Mouse (Mus musculus) forebrain, embryonic 11.5 days (tissue): ENCODE data around the gene Incenp. TPM values are rescaled to one million over a fixed set of nuclear protein-coding genes. Genes with fewer than 3 reads are reported as not detected.
"Not testable (repeated sequence)": the region's sequence is repeated elsewhere in the genome, so short reads cannot be mapped to it uniquely, and the experiment has no call there.

ENCODE experiments used
- ATAC-seq: fragments of 200-750 bp; cut with Nextera tagmentation; replicated peaks from 2 replicates; pipeline ENCODE4 v1.8.0; 2017; ENCODE audit warnings: moderate TSS enrichment; ENCODE audit not compliant: low FRiP score
- DNase-seq: peaks from one replicate; pipeline ENCODE4 v3.0.0-alpha.2; 2017; ENCODE audit warnings: low spot score
- H3K27ac ChIP-seq: fragments of 300-500 bp; sonication (generic); 2 replicates; pipeline ENCODE4 v1.5.1; 2014; ENCODE audit warnings: low read depth, low read length
- H3K27me3 ChIP-seq: fragments of 300-500 bp; sonication (generic); 2 replicates; pipeline ENCODE4 v1.6.1; 2014; ENCODE audit warnings: mild to moderate bottlenecking, low read length, mixed read lengths; ENCODE audit not compliant: control insufficient read depth, insufficient read depth
- H3K36me3 ChIP-seq: fragments of 300-500 bp; sonication (generic); 2 replicates; pipeline ENCODE4 v1.6.1; 2014; ENCODE audit warnings: mild to moderate bottlenecking, low read length, moderate library complexity, mixed read lengths; ENCODE audit not compliant: control insufficient read depth, insufficient read depth
- H3K4me1 ChIP-seq: fragments of 300-500 bp; sonication (generic); replicated peaks from 2 replicates; pipeline ENCODE4 v1.6.1; 2014; ENCODE audit warnings: low read length, mixed read lengths; ENCODE audit not compliant: control insufficient read depth, insufficient read depth
- H3K4me2 ChIP-seq: fragments of 300-500 bp; sonication (generic); 2 replicates; pipeline ENCODE4 v1.6.1; 2014; ENCODE audit warnings: low read depth, mild to moderate bottlenecking, low read length, moderate library complexity, mixed read lengths; ENCODE audit not compliant: severe bottlenecking
- H3K4me3 ChIP-seq: fragments of 300-500 bp; sonication (generic); 2 replicates; pipeline ENCODE4 v1.5.1; 2014; ENCODE audit warnings: low read depth, low read length
- H3K9ac ChIP-seq: fragments of 300-500 bp; sonication (generic); 2 replicates; pipeline ENCODE4 v1.6.1; 2014; ENCODE audit warnings: low read length
- H3K9me3 ChIP-seq: fragments of 300-500 bp; sonication (generic); 2 replicates; pipeline ENCODE4 v1.6.1; 2016; ENCODE audit warnings: low read length, mixed read lengths; ENCODE audit not compliant: control insufficient read depth
- WGBS: fragments of 180-500 bp; shearing (Covaris S2); extraction: QIAGEN DNeasy Blood & Tissue Kit; methylation state at CpG from one replicate; pipeline ENCODE4 v1.1.7; 2014; 5-methylcytosine and 5-hydroxymethylcytosine counted together
- polyA plus RNA-seq: library from polyadenylated mRNA; unstranded; fragments of >200 nt; fragmentation: Nextera tagmentation; extraction: Ambion mirVana; gene quantifications from 2 replicates; pipeline ENCODE4 v1.2.1, GENCODE M21; 2014

The Incenp gene
- polyA plus RNA-seq, 1 experiment from 2014 or later = 133 TPM

GRCm38 (mm10) chr19:9878186-9878835 lies 21.0 kb downstream of the Incenp start:
- ATAC-seq = no peak
- Histone ChIP-seq H3K27me3 (no peaks in the 10 kb centered on the region), H3K4me1 (no peaks in the 10 kb centered on the region), H3K36me3 (peaks cover 49% of the 10 kb centered on the region), H3K4me3 (no peak overlapping the region), H3K9ac (no peak overlapping the region), H3K9me3 (no peaks in the 10 kb centered on the region), H3K27ac (no peak overlapping the region), H3K4me2 (no peak overlapping the region)
- 95% methylated on average over 20 of the region's 20 CpGs for WGBS
- DNase-seq = no peak

GRCm38 (mm10) chr19:9865466-9865865 lies 33.9 kb downstream of the Incenp start:
- H3K4me3 ChIP-seq = no peak overlapping the region
- ATAC-seq (no peak), DNase-seq (no peak)
- H3K36me3 ChIP-seq = no peaks in the 10 kb centered on the region
- H3K9me3 ChIP-seq = no peaks in the 10 kb centered on the region
- H3K4me1 ChIP-seq = no peaks in the 10 kb centered on the region
- no peaks in the 10 kb centered on the region for H3K27me3 ChIP-seq
- H3K4me2 ChIP-seq = no peak overlapping the region
- H3K27ac ChIP-seq = no peak overlapping the region
- no peak overlapping the region for H3K9ac ChIP-seq

GRCm38 (mm10) chr19:9864856-9865255 lies 34.5 kb downstream of the Incenp start:
- 87% methylated on average over 1 of the region's 1 CpGs for WGBS
- Histone ChIP-seq H3K9me3 (no peaks in the 10 kb centered on the region), H3K27ac (no peak overlapping the region), H3K4me2 (no peak overlapping the region), H3K4me1 (no peaks in the 10 kb centered on the region), H3K36me3 (no peaks in the 10 kb centered on the region), H3K4me3 (no peak overlapping the region), H3K27me3 (no peaks in the 10 kb centered on the region), H3K9ac (no peak overlapping the region)
- no peak for DNase-seq
- no peak for ATAC-seq

- not testable (repeated sequence) for H3K4me3 ChIP-seq, H3K4me2 ChIP-seq, H3K9ac ChIP-seq, H3K27ac ChIP-seq, H3K9me3 ChIP-seq, DNase-seq, H3K36me3 ChIP-seq, H3K4me1 ChIP-seq, H3K27me3 ChIP-seq, ATAC-seq
- WGBS = 77% methylated on average over 2 of the region's 3 CpGs
Observed at GRCm38 (mm10) chr19:9860821-9861220, 38.5 kb downstream of the Incenp start.

GRCm38 (mm10) chr19:9849368-9850075 lies 49.8 kb downstream of the Incenp start:
- not testable (repeated sequence) for H3K36me3 ChIP-seq, ATAC-seq

GRCm38 (mm10) chr19:9847262-9847661 lies 52.1 kb downstream of the Incenp start, which contains the start of gene Scgb2a2:
Scgb2a2 (plus strand) TSS chr19:9847562.
- DNase-seq (no peak), ATAC-seq (no peak)
- Histone ChIP-seq H3K27me3 (no peaks in the 10 kb centered on the region), H3K4me1 (no peaks in the 10 kb centered on the region), H3K4me3 (no peak within 1 kb of the TSS), H3K9ac (no peak within 1 kb of the TSS), H3K9me3 (no peaks in the 10 kb centered on the region), H3K36me3 (no peaks in the 10 kb centered on the region), H3K27ac (no peak within 1 kb of the TSS), H3K4me2 (no peak within 1 kb of the TSS)
- WGBS = 88% methylated on average over 2 of the region's 2 CpGs

More at GRCm38 (mm10) chr19:9849368-9850075, 49.8 kb downstream of the Incenp start:
- WGBS = 62% methylated on average over 3 of the region's 3 CpGs
- H3K4me2 ChIP-seq, H3K4me1 ChIP-seq, H3K4me3 ChIP-seq, H3K27me3 ChIP-seq, H3K27ac ChIP-seq, H3K9me3 ChIP-seq, H3K9ac ChIP-seq, DNase-seq: not testable (repeated sequence)

- no peak for DNase-seq
- no peaks in the 10 kb centered on the region for H3K9me3 ChIP-seq
- peak; percentile 70 for ATAC-seq
- no peaks in the 10 kb centered on the region for H3K36me3 ChIP-seq
- no peak overlapping the region for H3K9ac ChIP-seq
- no peak overlapping the region for H3K4me2 ChIP-seq
- H3K4me3 ChIP-seq = no peak overlapping the region
- H3K4me1 ChIP-seq = no peaks in the 10 kb centered on the region
- WGBS = 65% methylated on average over 2 of the region's 2 CpGs
- no peak overlapping the region for H3K27ac ChIP-seq
- no peaks in the 10 kb centered on the region for H3K27me3 ChIP-seq
Observed at GRCm38 (mm10) chr19:9837341-9837715, 62.0 kb downstream of the Incenp start.

GRCm38 (mm10) chr19:9836581-9837340 lies 62.6 kb downstream of the Incenp start:
- 11% methylated on average over 18 of the region's 21 CpGs for WGBS
- H3K27ac ChIP-seq = not testable (repeated sequence)

More at GRCm38 (mm10) chr19:9836581-9837340, 62.6 kb downstream of the Incenp start:
- H3K4me2 ChIP-seq = peak overlapping the region; percentile 33; the same call in 1 of the 2 replicates
- not testable (repeated sequence) for H3K27me3 ChIP-seq, H3K9me3 ChIP-seq, H3K4me1 ChIP-seq, H3K9ac ChIP-seq, DNase-seq, H3K36me3 ChIP-seq
- peak overlapping the region; percentile 14; the same call in 1 of the 2 replicates for H3K4me3 ChIP-seq
- ATAC-seq = peak; percentile 93
